Mouse (Mus musculus) heart, embryonic 11.5 days (tissue): Measurements from ENCODE around the gene Rint1. TPM values are rescaled to one million over a fixed set of nuclear protein-coding genes. Genes with fewer than 3 reads are reported as not detected.
A peak's percentile ranks its signal among the peaks of the same experiment; 100 is the strongest.
"Not testable (repeated sequence)": the region's sequence is repeated elsewhere in the genome, so short reads cannot be mapped to it uniquely, and the experiment has no call there.

ENCODE experiments used
- ATAC-seq: fragments of 200-750 bp; cut with Nextera tagmentation; replicated peaks from 2 replicates; pipeline ENCODE4 v1.8.0; 2017; ENCODE audit warnings: moderate library complexity; ENCODE audit not compliant: insufficient number of reproducible peaks, low FRiP score, low TSS enrichment
- H3K27ac ChIP-seq: fragments of 300-500 bp; sonication (generic); 2 replicates; pipeline ENCODE4 v1.5.1; 2014; ENCODE audit warnings: mild to moderate bottlenecking, low read depth, low read length
- H3K27me3 ChIP-seq: fragments of 300-500 bp; sonication (generic); 2 replicates; pipeline ENCODE4 v1.6.1; 2014; ENCODE audit warnings: mild to moderate bottlenecking, low read length, mixed read lengths; ENCODE audit not compliant: control insufficient read depth, insufficient read depth
- H3K36me3 ChIP-seq: fragments of 300-500 bp; sonication (generic); 2 replicates; pipeline ENCODE4 v1.6.1; 2014; ENCODE audit warnings: mild to moderate bottlenecking, low read length, moderate library complexity, mixed read lengths; ENCODE audit not compliant: control insufficient read depth, insufficient read depth
- H3K4me1 ChIP-seq: fragments of 300-500 bp; sonication (generic); 2 replicates; pipeline ENCODE4 v1.6.1; 2014; ENCODE audit warnings: low read length; ENCODE audit not compliant: control insufficient read depth, insufficient read depth
- H3K4me2 ChIP-seq: fragments of 300-500 bp; sonication (generic); 2 replicates; pipeline ENCODE4 v1.6.1; 2014; ENCODE audit warnings: mild to moderate bottlenecking, moderate library complexity
- H3K4me3 ChIP-seq: fragments of 300-500 bp; sonication (generic); 2 replicates; pipeline ENCODE4 v1.5.1; 2014; ENCODE audit warnings: low read depth, low read length
- H3K9ac ChIP-seq: fragments of 300-500 bp; sonication (generic); 2 replicates; pipeline ENCODE4 v1.6.1; 2014; ENCODE audit warnings: mild to moderate bottlenecking, low read depth, low read length, moderate library complexity
- H3K9me3 ChIP-seq: fragments of 300-500 bp; sonication (generic); replicated peaks from 2 replicates; pipeline ENCODE4 v1.6.1; 2016; ENCODE audit warnings: low read length; ENCODE audit not compliant: control insufficient read depth
- WGBS: fragments of 180-500 bp; shearing (Covaris S2); extraction: QIAGEN DNeasy Blood & Tissue Kit; methylation state at CpG from one replicate; pipeline ENCODE4 v1.1.7; 2014; ENCODE audit not compliant: insufficient replicate concordance; 5-methylcytosine and 5-hydroxymethylcytosine counted together
- polyA plus RNA-seq: library from polyadenylated mRNA; unstranded; fragments of >200 nt; fragmentation: Nextera tagmentation; extraction: Ambion mirVana; gene quantifications from 2 replicates; pipeline ENCODE4 v1.2.1, GENCODE M21; 2014

The Rint1 gene
- polyA plus RNA-seq, 1 experiment from 2014 or later, result 31.7 TPM

DNA sequence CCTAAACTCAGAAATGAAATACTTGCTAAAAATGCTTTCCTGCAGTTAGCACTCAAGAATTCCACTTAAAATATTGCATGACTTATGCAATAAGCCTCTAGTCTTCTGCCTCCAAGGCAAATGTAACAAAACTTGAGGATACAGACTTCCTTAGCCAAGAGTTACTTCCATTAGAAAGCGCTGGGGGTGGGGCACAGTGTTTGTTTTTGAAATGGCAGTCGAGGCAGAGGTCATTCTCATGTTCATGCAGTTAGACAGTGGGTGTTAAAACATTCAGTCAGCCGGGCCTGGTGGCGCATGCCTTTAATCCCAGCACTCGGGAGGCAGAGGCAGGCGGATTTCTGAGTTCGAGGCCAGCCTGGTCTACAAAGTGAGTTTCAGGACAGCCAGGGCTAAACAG is 50.6 kb downstream of the Rint1 start:
- 89% methylated on average over 7 of the region's 7 CpGs for WGBS
- no peak overlapping the region for H3K4me3 ChIP-seq
- H3K9ac ChIP-seq, result no peak overlapping the region
- no peaks in the 10 kb centered on the region for H3K9me3 ChIP-seq
- no peak overlapping the region for H3K4me2 ChIP-seq
- H3K27ac ChIP-seq, result no peak overlapping the region
- ATAC-seq, result no peak
- 0 out of 2 replicates have a peak, but pooled peaks cover 3% of the 10 kb centered on the region for H3K36me3 ChIP-seq
- H3K27me3 ChIP-seq, result no peaks in the 10 kb centered on the region
- H3K4me1 ChIP-seq, result peaks cover 4% of the 10 kb centered on the region; the same call in 1 of the 2 replicates

DNA sequence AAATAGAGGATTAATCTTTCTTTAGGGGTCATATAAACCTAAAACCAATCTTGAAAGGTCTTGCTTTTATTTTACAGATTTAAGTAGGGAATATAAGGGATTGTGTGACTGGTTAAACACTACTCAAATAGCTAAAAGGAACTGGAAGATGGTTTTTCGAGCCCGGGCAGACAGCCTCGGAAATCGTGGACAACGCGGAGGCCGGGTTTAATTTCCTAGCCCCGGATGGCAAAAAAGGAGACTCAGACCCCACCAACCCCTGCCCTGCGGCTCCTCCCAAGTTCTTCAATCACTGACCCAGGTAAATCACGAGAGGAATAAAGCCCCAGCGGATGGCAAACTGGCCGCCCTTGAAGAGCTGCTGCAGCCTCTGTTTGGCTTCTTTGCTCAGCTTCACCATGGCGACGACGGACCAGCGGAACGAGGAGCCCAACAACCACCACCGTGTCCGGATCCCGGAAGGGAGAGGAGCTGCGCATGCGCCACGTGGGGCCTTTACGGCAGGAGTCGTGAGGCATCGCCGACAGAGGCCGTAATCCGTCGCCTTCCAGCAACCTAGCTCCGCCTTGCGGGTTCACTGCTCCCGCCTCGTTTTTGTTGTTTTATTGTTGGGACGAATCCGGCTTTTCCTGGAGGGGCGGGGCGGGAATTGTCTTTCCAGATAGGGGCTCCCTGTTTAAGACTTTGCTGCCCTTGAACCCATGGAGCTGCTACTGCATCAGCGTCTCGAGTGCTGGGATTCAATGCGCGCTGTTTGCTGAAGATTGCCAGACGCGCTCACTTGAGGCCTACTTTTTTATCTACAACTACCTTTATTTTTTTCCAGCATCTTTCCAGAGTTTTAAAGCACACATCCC is 56.4 kb downstream of the Rint1 start, which contains the start of gene Tomm7:
Gene Tomm7, minus strand, starts transcription at position 488 of the 857 bp plus-strand sequence.
- H3K36me3 ChIP-seq, result 0 out of 2 replicates have a peak, but pooled peaks cover 3% of the 10 kb centered on the region
- no peaks in the 10 kb centered on the region for H3K9me3 ChIP-seq
- H3K27me3 ChIP-seq, result no peaks in the 10 kb centered on the region
- peak; percentile 90 for ATAC-seq
- peak within 1 kb of the TSS; percentile 80 for H3K9ac ChIP-seq
- under 1% methylated on average over 44 of the region's 44 CpGs for WGBS
- peak within 1 kb of the TSS; percentile 86 for H3K27ac ChIP-seq
- peak within 1 kb of the TSS; percentile 56 for H3K4me3 ChIP-seq
- H3K4me1 ChIP-seq, result peaks cover 6% of the 10 kb centered on the region; the same call in 1 of the 2 replicates
- peak within 1 kb of the TSS; percentile 77 for H3K4me2 ChIP-seq

DNA sequence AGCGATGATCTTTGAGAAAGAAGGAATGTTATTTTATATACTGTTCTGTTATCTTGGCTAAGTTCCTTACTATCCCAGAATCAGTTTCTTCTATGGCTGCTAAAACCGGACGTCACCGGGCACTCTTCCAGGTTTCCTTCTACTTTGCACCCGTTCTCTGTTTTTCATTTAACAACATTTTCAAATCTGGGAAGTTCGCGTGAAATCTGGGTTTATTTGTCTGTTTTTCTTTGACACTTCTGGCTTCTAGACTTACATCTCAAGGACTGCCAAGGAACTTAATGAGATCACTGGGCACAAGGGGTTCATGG is 57.0 kb downstream of the Rint1 start:
- Histone ChIP-seq H3K9ac (peak overlapping the region; percentile 80), H3K27ac (peak overlapping the region; percentile 86), H3K27me3 (no peaks in the 10 kb centered on the region), H3K9me3 (no peaks in the 10 kb centered on the region), H3K36me3 (no peaks in the 10 kb centered on the region), H3K4me2 (peak overlapping the region; percentile 77), H3K4me3 (peak overlapping the region; percentile 56), H3K4me1 (peaks cover 6% of the 10 kb centered on the region; the same call in 1 of the 2 replicates)
- 32% methylated on average over 7 of the region's 7 CpGs for WGBS
- 0 out of 2 replicates have a peak, but pooled peaks have one; percentile 4 for ATAC-seq

DNA sequence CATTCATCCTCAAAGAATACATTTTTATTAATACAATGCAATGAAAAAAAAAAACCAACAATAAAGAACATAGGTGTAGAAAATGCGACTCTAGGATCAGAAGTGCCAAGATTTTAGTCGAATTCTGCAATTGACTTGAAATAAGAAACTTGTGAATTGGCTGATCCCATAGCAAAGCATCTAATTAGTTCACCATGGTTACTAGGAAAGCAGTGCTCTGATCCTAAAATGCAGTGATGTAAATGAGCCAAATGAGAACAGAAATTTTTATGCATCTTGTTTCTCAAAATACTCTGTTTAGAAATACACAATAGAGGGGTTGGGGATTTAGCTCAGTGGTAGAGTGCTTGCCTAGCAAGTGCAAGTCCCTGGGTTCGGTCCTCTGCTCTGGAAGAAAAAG is 57.6 kb downstream of the Rint1 start:
- H3K4me3 ChIP-seq, result no peak overlapping the region
- peaks cover 6% of the 10 kb centered on the region; the same call in 1 of the 2 replicates for H3K4me1 ChIP-seq
- 82% methylated on average over 3 of the region's 3 CpGs for WGBS
- no peak for ATAC-seq
- no peaks in the 10 kb centered on the region for H3K36me3 ChIP-seq
- no peak overlapping the region for H3K27ac ChIP-seq
- no peak overlapping the region for H3K4me2 ChIP-seq
- H3K9ac ChIP-seq, result no peak overlapping the region; the same call in 1 of the 2 replicates
- no peaks in the 10 kb centered on the region for H3K27me3 ChIP-seq
- H3K9me3 ChIP-seq, result no peaks in the 10 kb centered on the region

DNA sequence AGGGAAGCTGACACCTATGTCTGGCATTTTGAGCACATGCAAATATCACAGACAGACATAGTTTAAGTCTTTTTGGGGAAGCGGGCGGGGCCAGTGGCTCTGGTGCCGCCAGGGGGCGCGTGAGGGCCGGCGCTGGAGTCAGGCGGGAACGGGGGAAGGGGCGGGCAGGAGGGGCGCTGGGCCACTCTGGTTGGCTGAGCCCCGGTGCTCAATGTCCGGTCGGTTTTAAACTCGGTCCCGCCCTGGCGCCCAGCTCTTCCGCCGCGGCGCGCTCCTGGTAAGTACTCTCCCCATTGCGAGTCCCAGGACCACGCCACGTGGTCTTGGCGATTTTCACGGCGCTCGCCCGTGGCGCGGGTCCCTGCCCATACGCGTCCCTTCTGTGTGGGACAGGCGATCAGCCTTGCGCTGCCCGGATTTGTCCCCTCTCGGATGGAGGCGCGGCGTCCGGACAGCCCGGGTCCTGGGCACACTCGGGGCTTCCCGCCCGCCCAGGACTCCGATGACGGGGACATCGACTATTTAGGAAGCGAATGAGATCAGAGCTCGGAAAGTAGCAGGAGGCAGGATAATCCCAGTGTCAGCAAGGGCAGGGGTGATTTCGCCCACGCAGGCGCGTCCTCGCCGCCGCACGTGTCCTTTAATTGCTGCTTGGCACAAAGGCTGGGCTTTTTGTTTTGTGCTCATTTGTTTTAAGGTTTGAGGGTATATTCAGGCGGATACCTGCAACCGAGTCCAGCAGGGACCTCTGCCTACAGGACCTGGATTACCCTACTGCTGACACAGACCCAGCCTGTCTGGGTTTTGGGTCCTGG is 63.0 kb downstream of the Rint1 start:
- WGBS, result 1% methylated on average over 56 of the region's 61 CpGs
- peak; percentile 96 for ATAC-seq
- H3K9me3 ChIP-seq, result no peaks in the 10 kb centered on the region
- peaks cover 24% of the 10 kb centered on the region for H3K36me3 ChIP-seq
- peak overlapping the region; percentile 84 for H3K4me2 ChIP-seq
- peak overlapping the region; percentile 70 for H3K27ac ChIP-seq
- no peaks in the 10 kb centered on the region for H3K27me3 ChIP-seq
- peak overlapping the region; percentile 72 for H3K4me3 ChIP-seq
- peak overlapping the region; percentile 76 for H3K9ac ChIP-seq
- peaks cover 5% of the 10 kb centered on the region; the same call in 1 of the 2 replicates for H3K4me1 ChIP-seq

DNA sequence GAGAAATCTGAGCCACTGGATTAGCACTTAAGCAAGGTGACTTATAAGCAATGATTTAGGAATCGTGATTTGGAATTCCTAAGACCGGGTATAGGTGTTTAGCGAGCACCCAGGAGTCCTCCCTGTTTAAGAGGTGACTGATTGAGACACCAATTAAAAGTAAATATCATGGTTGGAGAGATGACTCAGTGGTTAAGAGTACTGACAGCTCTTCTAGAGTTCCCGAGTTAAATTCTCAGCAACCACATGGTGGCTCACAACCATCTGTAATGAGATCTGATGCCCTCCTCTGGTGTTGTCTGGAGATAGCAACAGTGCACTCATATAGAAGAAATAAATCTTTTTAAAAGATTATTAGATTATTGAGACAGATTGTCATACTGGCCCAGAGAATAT is 63.6 kb downstream of the Rint1 start:
- Histone ChIP-seq H3K4me2 (peak overlapping the region; percentile 84), H3K27ac (peak overlapping the region; percentile 70; the same call in 1 of the 2 replicates), H3K9ac (peak overlapping the region; percentile 76), H3K4me3 (peak overlapping the region; percentile 72), H3K36me3 (peaks cover 30% of the 10 kb centered on the region)
- not testable (repeated sequence) for H3K9me3 ChIP-seq, ATAC-seq, H3K27me3 ChIP-seq, H3K4me1 ChIP-seq
- 14% methylated on average over 4 of the region's 4 CpGs for WGBS

DNA sequence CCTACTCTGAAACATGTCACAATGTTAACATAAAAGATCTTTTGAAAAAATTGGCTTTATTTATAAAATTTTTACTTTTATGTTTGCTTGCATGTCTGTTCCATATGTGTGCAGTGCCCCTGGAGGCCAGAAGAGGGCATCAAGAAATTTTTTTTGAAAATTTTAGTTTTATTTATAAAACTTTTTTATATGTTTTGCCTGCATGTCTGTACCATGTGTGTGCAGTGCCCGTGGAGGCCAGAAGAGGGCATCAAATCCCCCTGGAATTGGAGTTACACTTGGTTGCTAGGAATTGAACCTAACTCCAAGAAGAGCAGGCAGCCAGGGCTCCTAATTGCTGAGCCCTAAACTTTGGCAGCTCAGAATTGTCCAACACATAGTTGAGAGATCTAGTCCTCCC is 65.4 kb downstream of the Rint1 start:
- H3K4me3 ChIP-seq, H3K9me3 ChIP-seq, H3K9ac ChIP-seq, ATAC-seq, H3K27ac ChIP-seq, H3K4me2 ChIP-seq, H3K4me1 ChIP-seq, H3K27me3 ChIP-seq: not testable (repeated sequence)
- WGBS, result 88% methylated on average over 1 of the region's 1 CpGs
- peaks cover 34% of the 10 kb centered on the region for H3K36me3 ChIP-seq

DNA sequence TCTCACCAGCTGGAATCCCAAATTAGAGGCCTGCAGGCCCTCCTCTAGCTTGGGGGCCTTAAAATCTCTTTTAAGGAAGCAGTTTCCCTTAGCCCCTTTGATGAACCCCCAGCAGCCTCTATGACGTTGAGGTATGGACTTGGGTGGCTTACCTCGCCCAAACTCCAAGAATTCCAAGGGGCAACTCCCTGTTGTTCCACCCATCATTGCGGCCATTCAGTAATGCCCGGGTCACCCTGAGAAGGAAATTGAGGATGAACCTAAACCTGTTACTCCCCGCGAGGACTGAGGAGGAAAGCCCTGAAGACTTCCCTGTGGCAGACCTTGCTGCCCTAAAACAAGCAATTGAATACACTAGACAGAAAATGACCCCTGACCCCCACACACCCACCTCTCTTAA is 68.0 kb downstream of the Rint1 start:
- 94% methylated on average over 6 of the region's 6 CpGs for WGBS
- Histone ChIP-seq H3K4me3 (no peak overlapping the region), H3K27me3 (no peaks in the 10 kb centered on the region), H3K4me2 (no peak overlapping the region), H3K9me3 (no peaks in the 10 kb centered on the region), H3K36me3 (peaks cover 34% of the 10 kb centered on the region), H3K4me1 (peaks cover 5% of the 10 kb centered on the region; the same call in 1 of the 2 replicates), H3K27ac (no peak overlapping the region), H3K9ac (no peak overlapping the region)
- no peak for ATAC-seq
